Mouse (Mus musculus) hindbrain, embryonic 11.5 days (tissue): ENCODE results near the gene Glt8d2. TPM values are rescaled to one million over a fixed set of nuclear protein-coding genes. Genes with fewer than 3 reads are reported as not detected.
A peak's percentile ranks its signal among the peaks of the same experiment; 100 is the strongest.

Experiments
- ATAC-seq: fragments of 200-750 bp; cut with Nextera tagmentation; 2 replicates; pipeline ENCODE4 v1.8.0; 2017; ENCODE audit warnings: mild to moderate bottlenecking, moderate TSS enrichment, moderate library complexity; ENCODE audit not compliant: low FRiP score
- DNase-seq: peaks from one replicate; pipeline ENCODE4 v3.0.0-alpha.2; 2015; ENCODE audit warnings: low spot score
- H3K27ac ChIP-seq: fragments of 300-500 bp; sonication (generic); 2 replicates; pipeline ENCODE4 v1.5.1; 2014; ENCODE audit warnings: mild to moderate bottlenecking, low read depth, low read length
- H3K27me3 ChIP-seq: fragments of 300-500 bp; sonication (generic); 2 replicates; pipeline ENCODE4 v1.6.1; 2014; ENCODE audit warnings: mild to moderate bottlenecking, low read length, moderate library complexity, mixed read lengths; ENCODE audit not compliant: control insufficient read depth, insufficient read depth
- H3K36me3 ChIP-seq: fragments of 300-500 bp; sonication (generic); 2 replicates; pipeline ENCODE4 v1.6.1; 2014; ENCODE audit warnings: mild to moderate bottlenecking, low read length, moderate library complexity, mixed read lengths; ENCODE audit not compliant: control insufficient read depth, insufficient read depth
- H3K4me1 ChIP-seq: fragments of 300-500 bp; sonication (generic); replicated peaks from 2 replicates; pipeline ENCODE4 v1.6.1; 2014; ENCODE audit warnings: low read length, mixed read lengths; ENCODE audit not compliant: control insufficient read depth, insufficient read depth
- H3K4me2 ChIP-seq: fragments of 300-500 bp; sonication (generic); replicated peaks from 2 replicates; pipeline ENCODE4 v1.6.1; 2014; ENCODE audit warnings: mild to moderate bottlenecking, low read depth, low read length
- H3K4me3 ChIP-seq: fragments of 300-500 bp; sonication (generic); 2 replicates; pipeline ENCODE4 v1.5.1; 2014; ENCODE audit warnings: low read depth, low read length
- H3K9ac ChIP-seq: fragments of 300-500 bp; sonication (generic); 2 replicates; pipeline ENCODE4 v1.6.1; 2014; ENCODE audit warnings: low read depth, low read length
- H3K9me3 ChIP-seq: fragments of 300-500 bp; sonication (generic); 2 replicates; pipeline ENCODE4 v1.6.1; 2016; ENCODE audit warnings: low read length; ENCODE audit not compliant: control insufficient read depth
- WGBS: fragments of 180-500 bp; shearing (Covaris S2); extraction: QIAGEN DNeasy Blood & Tissue Kit; methylation state at CpG from one replicate; pipeline ENCODE4 v1.1.7; 2014; 5-methylcytosine and 5-hydroxymethylcytosine counted together
- polyA plus RNA-seq: library from polyadenylated mRNA; unstranded; fragments of >200 nt; fragmentation: Nextera tagmentation; extraction: Ambion mirVana; gene quantifications from 2 replicates; pipeline ENCODE4 v1.2.1, GENCODE M21; 2014

The Glt8d2 gene
- polyA plus RNA-seq, 1 experiment from 2014 or later, result 4.6 TPM

DNA sequence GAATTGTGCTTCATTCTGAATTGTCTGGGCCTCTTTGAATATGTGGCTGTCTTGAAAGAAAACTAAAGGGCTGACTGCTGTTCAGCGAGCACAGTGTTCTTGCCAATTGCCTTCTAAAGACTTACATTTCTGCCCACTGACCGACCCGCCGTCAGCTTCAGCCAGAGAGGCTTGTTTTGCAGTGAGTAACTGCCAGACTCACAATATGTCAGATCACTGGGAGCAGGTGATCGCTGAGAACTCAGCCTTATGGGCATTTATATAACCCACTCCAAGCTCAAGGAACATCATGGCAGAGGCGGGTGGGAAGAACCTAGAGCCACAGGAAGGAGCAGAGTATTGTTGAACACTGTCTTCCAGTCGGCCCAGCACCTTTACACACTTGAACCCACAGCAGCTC is 8.8 kb downstream of the Glt8d2 start:
- WGBS, result 89% methylated on average over 7 of the region's 7 CpGs
- Histone ChIP-seq H3K27ac (no peak overlapping the region), H3K4me1 (no peaks in the 10 kb centered on the region), H3K4me2 (no peak overlapping the region), H3K27me3 (no peaks in the 10 kb centered on the region), H3K9ac (no peak overlapping the region), H3K9me3 (no peaks in the 10 kb centered on the region), H3K4me3 (no peak overlapping the region), H3K36me3 (no peaks in the 10 kb centered on the region)
- DNase-seq (no peak), ATAC-seq (no peak)

GRCm38 (mm10) chr10:82680769-82681168 is 9.7 kb downstream of the Glt8d2 start:
- Histone ChIP-seq H3K9me3 (no peaks in the 10 kb centered on the region), H3K27ac (no peak overlapping the region), H3K36me3 (no peaks in the 10 kb centered on the region), H3K4me2 (no peak overlapping the region), H3K4me3 (no peak overlapping the region), H3K4me1 (no peaks in the 10 kb centered on the region), H3K27me3 (no peaks in the 10 kb centered on the region), H3K9ac (no peak overlapping the region)
- DNase-seq (no peak), ATAC-seq (no peak)
- 95% methylated on average over 5 of the region's 5 CpGs for WGBS

GRCm38 (mm10) chr10:82676949-82677348 is 13.5 kb downstream of the Glt8d2 start:
- no peak overlapping the region for H3K9ac ChIP-seq
- 85% methylated on average over 6 of the region's 6 CpGs for WGBS
- no peaks in the 10 kb centered on the region for H3K27me3 ChIP-seq
- no peaks in the 10 kb centered on the region for H3K4me1 ChIP-seq
- DNase-seq (no peak), ATAC-seq (no peak)
- no peak overlapping the region for H3K27ac ChIP-seq
- no peak overlapping the region for H3K4me3 ChIP-seq
- no peaks in the 10 kb centered on the region for H3K9me3 ChIP-seq
- no peak overlapping the region for H3K4me2 ChIP-seq
- no peaks in the 10 kb centered on the region for H3K36me3 ChIP-seq

DNA sequence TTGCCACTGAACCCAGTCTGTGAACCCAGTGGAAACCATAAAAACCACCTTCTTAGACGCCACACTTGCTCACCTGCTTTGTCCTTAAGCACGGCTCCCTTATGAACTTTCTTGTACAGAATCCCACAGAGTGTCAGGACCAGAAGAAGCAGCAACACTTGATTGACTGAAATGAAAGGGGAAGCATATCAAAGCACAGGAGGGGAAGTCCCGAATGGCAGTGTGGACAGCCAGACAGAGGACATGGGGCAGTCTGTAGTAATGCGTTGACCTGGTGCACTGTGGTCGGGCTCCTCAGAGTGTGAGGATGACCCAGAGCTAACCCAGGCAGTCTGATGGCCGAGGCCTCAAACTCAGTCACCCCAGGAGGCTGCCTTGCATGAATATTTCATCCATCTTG is 20.2 kb downstream of the Glt8d2 start:
- 0 out of 2 replicates have a peak, but pooled peaks cover 2% of the 10 kb centered on the region for H3K4me1 ChIP-seq
- DNase-seq, result no peak
- H3K9me3 ChIP-seq, result no peaks in the 10 kb centered on the region
- H3K9ac ChIP-seq, result no peak overlapping the region
- no peak overlapping the region for H3K27ac ChIP-seq
- no peaks in the 10 kb centered on the region for H3K27me3 ChIP-seq
- WGBS, result 76% methylated on average over 6 of the region's 6 CpGs
- no peak for ATAC-seq
- no peak overlapping the region for H3K4me2 ChIP-seq
- no peak overlapping the region for H3K4me3 ChIP-seq
- H3K36me3 ChIP-seq, result no peaks in the 10 kb centered on the region

DNA sequence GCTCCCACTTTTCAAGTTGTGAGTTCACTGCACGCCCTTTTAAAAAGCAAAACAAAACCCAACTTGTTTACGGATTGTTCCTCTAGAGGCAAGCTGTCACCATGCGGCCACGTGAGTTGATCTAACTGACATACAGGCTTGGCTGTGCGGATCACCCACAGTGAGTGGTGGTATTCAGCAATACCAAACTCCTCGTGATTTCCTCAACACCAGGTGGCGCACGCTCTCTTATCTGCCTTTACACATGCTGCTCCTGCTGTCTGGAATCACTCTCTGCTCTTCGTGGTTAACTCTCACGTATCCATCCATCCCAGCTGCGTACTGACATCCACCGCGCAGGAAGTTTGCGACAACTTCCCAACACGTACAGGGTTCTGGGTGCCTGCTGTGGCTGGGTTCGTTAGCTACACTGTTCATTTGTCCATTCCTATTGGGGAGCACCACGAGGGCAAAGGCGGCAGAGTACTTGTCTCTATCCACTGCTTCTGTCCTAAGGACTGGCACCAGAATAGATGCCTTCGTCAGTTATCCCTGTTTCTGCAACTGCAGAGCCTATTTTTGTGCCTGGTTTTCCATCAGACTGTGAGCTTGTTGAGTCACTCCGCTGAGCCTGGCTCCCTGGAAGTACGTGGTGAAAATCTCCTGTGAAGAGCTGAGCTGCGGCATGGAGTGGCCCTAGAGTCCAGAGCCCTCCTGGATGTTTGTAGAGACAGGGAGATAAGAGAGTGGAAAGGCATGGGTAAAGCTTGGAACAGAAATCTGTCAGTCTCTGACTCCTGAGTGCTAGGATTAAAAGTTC is 23.8 kb downstream of the Glt8d2 start:
- no peaks in the 10 kb centered on the region for H3K27me3 ChIP-seq

DNA sequence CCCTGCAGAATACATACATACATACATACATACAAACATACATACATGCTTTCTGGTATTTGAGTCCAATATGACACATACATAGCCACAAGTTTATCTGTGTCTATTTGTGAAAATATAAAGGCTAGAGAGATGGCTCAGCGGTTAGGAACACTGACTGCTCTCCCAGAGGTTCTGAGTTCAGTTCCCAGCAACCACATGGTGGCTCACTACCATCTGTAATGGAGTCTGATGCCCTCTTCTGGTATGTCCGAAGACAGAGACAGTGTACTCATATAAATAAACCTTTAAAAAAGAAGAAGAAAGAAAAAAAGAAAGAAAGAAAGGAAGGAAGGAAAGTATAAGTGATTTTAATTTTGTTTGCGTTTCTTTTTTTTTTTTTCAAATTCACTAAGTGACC is 24.5 kb downstream of the Glt8d2 start:
- ATAC-seq, result no peak
- Histone ChIP-seq H3K4me1 (0 out of 2 replicates have a peak, but pooled peaks cover 2% of the 10 kb centered on the region), H3K9me3 (no peaks in the 10 kb centered on the region), H3K27ac (no peak overlapping the region), H3K36me3 (no peaks in the 10 kb centered on the region), H3K4me2 (no peak overlapping the region), H3K4me3 (no peak overlapping the region), H3K9ac (no peak overlapping the region), H3K27me3 (no peaks in the 10 kb centered on the region)
- WGBS, result 61% methylated on average over 3 of the region's 3 CpGs
- no peak for DNase-seq

More for the DNA sequence above, 23.8 kb downstream of the Glt8d2 start:
- Histone ChIP-seq H3K4me3 (no peak overlapping the region), H3K4me1 (0 out of 2 replicates have a peak, but pooled peaks cover 2% of the 10 kb centered on the region), H3K9me3 (no peaks in the 10 kb centered on the region), H3K4me2 (no peak overlapping the region; the same call in 1 of the 2 replicates), H3K36me3 (no peaks in the 10 kb centered on the region), H3K9ac (no peak overlapping the region), H3K27ac (no peak overlapping the region)
- WGBS, result 28% methylated on average over 22 of the region's 22 CpGs
- DNase-seq (peak; percentile 89), ATAC-seq (peak; percentile 87)

GRCm38 (mm10) chr10:82663289-82663688 is 27.2 kb downstream of the Glt8d2 start:
- WGBS, result 69% methylated on average over 2 of the region's 2 CpGs
- Histone ChIP-seq H3K27me3 (no peaks in the 10 kb centered on the region), H3K9ac (no peak overlapping the region), H3K36me3 (no peaks in the 10 kb centered on the region), H3K4me2 (no peak overlapping the region), H3K27ac (no peak overlapping the region), H3K9me3 (no peaks in the 10 kb centered on the region), H3K4me3 (no peak overlapping the region), H3K4me1 (0 out of 2 replicates have a peak, but pooled peaks cover 2% of the 10 kb centered on the region)
- DNase-seq, result no peak
- no peak for ATAC-seq

GRCm38 (mm10) chr10:82662267-82662990 is 28.0 kb downstream of the Glt8d2 start:
- Histone ChIP-seq H3K27ac (no peak overlapping the region), H3K4me1 (0 out of 2 replicates have a peak, but pooled peaks cover 2% of the 10 kb centered on the region), H3K4me2 (no peak overlapping the region), H3K9me3 (no peaks in the 10 kb centered on the region), H3K9ac (no peak overlapping the region), H3K36me3 (no peaks in the 10 kb centered on the region), H3K27me3 (no peaks in the 10 kb centered on the region), H3K4me3 (no peak overlapping the region)
- no peak for DNase-seq
- 85% methylated on average over 14 of the region's 14 CpGs for WGBS
- ATAC-seq, result no peak
